Mouse (Mus musculus) G1E (cell line): ENCODE measurements around the gene Zfp668. TPM values are rescaled to one million over a fixed set of nuclear protein-coding genes. Genes with fewer than 3 reads are reported as not detected.
A peak's percentile ranks its signal among the peaks of the same experiment; 100 is the strongest.

Experiments used
- ATAC-seq: 2 replicates; pipeline ENCODE4 v1.8.0; 2016; ENCODE audit warnings: mild to moderate bottlenecking; ENCODE audit not compliant: insufficient number of reproducible peaks, poor library complexity, low FRiP score, severe bottlenecking; ENCODE audit errors: extremely low read depth
- DNase-seq: peaks from one replicate; pipeline ENCODE4 v3.0.0; 2012; ENCODE audit warnings: low spot score
- H3K27me3 ChIP-seq: 2 replicates; pipeline ENCODE4 v1.6.1; 2012; ENCODE audit warnings: mild to moderate bottlenecking, low read length, inconsistent platforms; ENCODE audit not compliant: insufficient read depth
- H3K36me3 ChIP-seq: replicated peaks from 2 replicates; pipeline ENCODE3; 2012; ENCODE audit warnings: mild to moderate bottlenecking, inconsistent platforms
- H3K4me1 ChIP-seq: 2 replicates; pipeline ENCODE4 v1.6.1; 2012; ENCODE audit warnings: low read depth, low read length, inconsistent platforms, mixed read lengths; ENCODE audit not compliant: insufficient read depth
- H3K4me3 ChIP-seq: 2 replicates; pipeline ENCODE4 v1.5.1; 2012; ENCODE audit warnings: low read depth, mild to moderate bottlenecking, inconsistent platforms, low read length, moderate library complexity, mixed read lengths
- H3K9me3 ChIP-seq: replicated peaks from 2 replicates; pipeline ENCODE4 v1.6.1; 2012; ENCODE audit warnings: inconsistent platforms
- CTCF ChIP-seq: IDR thresholded peaks from 2 replicates; pipeline ENCODE4 v1.5.1; 2012; ENCODE audit warnings: low read depth, low read length, inconsistent platforms, mixed read lengths
- GATA1 ChIP-seq: IDR thresholded peaks from 2 replicates; pipeline ENCODE4 v1.6.1; 2012; ENCODE audit warnings: borderline replicate concordance, low read length, inconsistent platforms, mixed read lengths
- GATA2 ChIP-seq: IDR thresholded peaks from 2 replicates; pipeline ENCODE4 v1.6.1; 2012; ENCODE audit warnings: low read depth, low read length, inconsistent platforms, borderline replicate concordance
- POLR2AphosphoS5 ChIP-seq: IDR thresholded peaks from 2 replicates; pipeline ENCODE4 v1.6.1; 2012; ENCODE audit warnings: low read depth, low read length, inconsistent platforms; ENCODE audit not compliant: insufficient replicate concordance
- TAL1 ChIP-seq: conservative IDR thresholded peaks from 2 replicates; pipeline ENCODE4 v1.6.1; 2012; ENCODE audit warnings: low read depth, low read length, inconsistent platforms, mixed read lengths
- polyA plus RNA-seq: library from polyadenylated mRNA; stranded (reverse); fragments of >175 nt; gene quantifications from 2 replicates; pipeline ENCODE4 v1.2.3, GENCODE M21; 2012
- total RNA-seq, 2 experiments: library from RNA; stranded (forward) in 1 of 2; stranded (reverse) in 1 of 2; fragments of 200-1000 nt in 1 of 2; fragments of >200 nt in 1 of 2; fragmentation: Nextera tagmentation in 1 of 2; gene quantifications; 2 replicates each; pipeline ENCODE4 v1.2.3; 2014 to 2017

Gene Zfp668
- total and polyA plus RNA-seq, 3 experiments: 5.7 to 33.9 (median 9.2) TPM

GRCm38 (mm10) chr7:127895442-127895841 is 18.8 kb upstream of the Zfp668 start, which contains the start of the genes Gm21974 and Vkorc1:
Gene Gm21974 (minus strand): TSS chr7:127895454.
Gene Vkorc1 (minus strand): TSS chr7:127895617.
- H3K36me3 ChIP-seq: peaks cover 40% of the 10 kb centered on the region
- H3K9me3 ChIP-seq: no peaks in the 10 kb centered on the region
- ATAC-seq (peak; percentile 98), DNase-seq (peak; percentile 95)
- H3K27me3 ChIP-seq: no peaks in the 10 kb centered on the region
- peaks cover 54% of the 10 kb centered on the region for H3K4me1 ChIP-seq
- TF ChIP-seq TAL1 (no peak), CTCF (no peak), GATA2 (no peak), POLR2AphosphoS5 (no peak), GATA1 (no peak)
- peak within 1 kb of the TSS; percentile 78 for H3K4me3 ChIP-seq

DNA sequence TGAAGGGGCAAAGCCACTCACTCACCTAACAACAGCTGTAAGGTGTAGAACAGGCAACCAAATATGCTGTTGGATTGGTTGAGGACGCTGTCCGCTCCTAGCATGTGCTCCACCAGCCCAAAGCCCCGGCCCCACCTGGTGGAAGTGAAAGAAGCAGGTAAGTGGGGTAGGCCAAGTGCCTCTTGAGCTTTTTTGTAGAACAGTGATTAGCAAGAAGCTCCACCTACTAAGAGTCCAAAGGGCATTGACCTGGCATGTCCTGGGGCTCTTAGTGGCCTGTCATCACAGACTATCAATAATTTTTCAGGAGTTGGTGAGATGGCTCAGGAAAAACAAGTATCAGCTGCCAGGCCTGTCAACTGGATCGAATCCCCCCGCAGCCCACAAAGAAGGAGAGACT is 17.9 kb upstream of the Zfp668 start:
- DNase-seq: no peak

DNA sequence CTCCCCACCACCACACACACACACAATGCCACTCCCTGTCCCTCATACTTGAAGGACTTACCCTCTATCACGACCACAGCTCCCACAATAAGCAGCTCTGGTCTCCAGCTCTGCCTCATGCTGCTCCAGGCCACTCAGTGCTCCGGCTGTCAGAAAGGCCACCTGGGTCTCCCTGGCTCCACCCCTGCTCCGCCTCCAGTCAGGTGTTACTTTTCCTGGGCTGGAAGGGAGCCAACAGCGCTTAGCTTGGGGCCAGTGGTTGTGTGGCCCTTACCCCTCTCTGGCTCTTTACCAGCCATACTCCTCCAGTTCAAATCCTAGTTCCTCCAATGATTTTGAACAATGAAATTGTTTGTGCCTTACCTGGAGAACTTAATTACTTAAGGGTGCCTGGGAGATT is 14.2 kb upstream of the Zfp668 start, which contains the start of gene Prss53:
TSS of gene Prss53 (minus strand) at position 173 of the 400 bp plus-strand sequence.
- DNase-seq (no peak), ATAC-seq (no peak)
- Histone ChIP-seq H3K27me3 (no peaks in the 10 kb centered on the region), H3K4me1 (peaks cover 54% of the 10 kb centered on the region), H3K9me3 (no peaks in the 10 kb centered on the region), H3K36me3 (peaks cover 87% of the 10 kb centered on the region), H3K4me3 (no peak within 1 kb of the TSS)
- TF ChIP-seq CTCF (no peak), GATA2 (no peak), GATA1 (no peak), POLR2AphosphoS5 (no peak), TAL1 (no peak)

More for the DNA sequence above, 17.9 kb upstream of the Zfp668 start:
- Histone ChIP-seq H3K36me3 (peaks cover 50% of the 10 kb centered on the region), H3K9me3 (no peaks in the 10 kb centered on the region), H3K4me1 (peaks cover 50% of the 10 kb centered on the region), H3K27me3 (no peaks in the 10 kb centered on the region), H3K4me3 (peak overlapping the region; percentile 78; the same call in 1 of the 2 replicates)
- ATAC-seq: no peak
- TF ChIP-seq GATA1: no peak
- no peak for TF ChIP-seq CTCF
- no peak for TF ChIP-seq GATA2
- TF ChIP-seq POLR2AphosphoS5: no peak
- no peak for TF ChIP-seq TAL1

DNA sequence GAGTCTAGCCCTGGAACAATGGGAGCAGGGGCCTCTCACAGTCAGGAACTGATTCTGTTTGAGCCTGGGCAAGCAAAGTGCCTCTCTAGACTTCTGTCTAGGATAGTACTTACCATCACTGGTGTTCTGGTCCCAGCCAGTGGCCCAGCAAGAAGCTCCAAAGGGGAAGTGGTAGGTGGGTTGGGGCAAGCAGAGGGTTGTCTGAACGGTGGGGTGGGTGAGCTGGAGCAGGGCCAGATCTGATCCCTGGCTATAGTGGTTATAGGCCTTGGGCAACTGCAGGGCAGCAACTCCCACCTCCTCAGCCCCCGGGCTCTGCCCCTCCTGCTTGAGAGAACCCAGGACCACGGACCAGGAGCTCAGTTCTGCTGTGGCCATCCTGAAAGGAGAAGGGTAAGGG is 12.2 kb upstream of the Zfp668 start:
- H3K4me3 ChIP-seq: no peak overlapping the region
- TF ChIP-seq POLR2AphosphoS5: no peak
- no peak for TF ChIP-seq GATA1
- TF ChIP-seq TAL1: no peak
- TF ChIP-seq GATA2: no peak
- no peak for TF ChIP-seq CTCF
- no peaks in the 10 kb centered on the region for H3K27me3 ChIP-seq
- H3K9me3 ChIP-seq: no peaks in the 10 kb centered on the region
- H3K36me3 ChIP-seq: peaks cover 99% of the 10 kb centered on the region
- H3K4me1 ChIP-seq: peaks cover 54% of the 10 kb centered on the region
- no peak for DNase-seq
- ATAC-seq: no peak

GRCm38 (mm10) chr7:127887781-127888180 is 11.2 kb upstream of the Zfp668 start:
- TF ChIP-seq GATA2 (no peak), TAL1 (no peak), CTCF (no peak), GATA1 (no peak), POLR2AphosphoS5 (no peak)
- Histone ChIP-seq H3K4me3 (no peak overlapping the region), H3K27me3 (no peaks in the 10 kb centered on the region), H3K36me3 (peaks cover 99% of the 10 kb centered on the region), H3K9me3 (no peaks in the 10 kb centered on the region), H3K4me1 (peaks cover 64% of the 10 kb centered on the region)
- ATAC-seq (no peak), DNase-seq (no peak)

DNA sequence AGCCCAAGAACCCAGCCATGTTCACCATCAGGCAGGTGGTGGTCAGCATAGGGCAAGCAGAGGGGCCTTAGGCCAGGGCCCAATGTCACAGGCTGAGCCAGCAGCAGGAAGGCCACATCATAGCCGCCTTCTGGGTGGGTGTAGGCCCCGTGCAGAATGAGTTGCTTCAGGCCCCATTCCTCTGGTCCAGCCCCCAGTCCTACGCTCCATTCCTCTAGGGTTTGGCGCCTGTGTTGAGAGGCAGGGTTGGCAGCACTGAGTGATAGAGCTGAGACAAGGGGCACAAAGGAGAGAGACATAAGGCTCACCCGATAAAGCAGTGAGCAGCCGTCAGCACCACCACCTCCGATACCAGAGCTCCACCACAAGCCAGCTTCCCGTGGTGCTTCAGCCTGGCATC is 10.6 kb upstream of the Zfp668 start:
- H3K4me3 ChIP-seq: no peak overlapping the region
- H3K36me3 ChIP-seq: peaks cover 99% of the 10 kb centered on the region
- ATAC-seq (no peak), DNase-seq (no peak)
- H3K4me1 ChIP-seq: peaks cover 70% of the 10 kb centered on the region
- H3K9me3 ChIP-seq: no peaks in the 10 kb centered on the region
- TF ChIP-seq TAL1 (no peak), CTCF (no peak), GATA1 (no peak), GATA2 (no peak), POLR2AphosphoS5 (no peak)
- H3K27me3 ChIP-seq: no peaks in the 10 kb centered on the region
